Mouse (Mus musculus) heart, adult 9 months (tissue): Measurements from ENCODE around the gene Hbq1a.

Source experiments
- DNase-seq, 2 experiments: peaks; one replicate each; pipeline ENCODE4 v3.0.0; 2022; ENCODE audit warnings: low spot score in 2 of 2

The Hbq1a gene

DNA sequence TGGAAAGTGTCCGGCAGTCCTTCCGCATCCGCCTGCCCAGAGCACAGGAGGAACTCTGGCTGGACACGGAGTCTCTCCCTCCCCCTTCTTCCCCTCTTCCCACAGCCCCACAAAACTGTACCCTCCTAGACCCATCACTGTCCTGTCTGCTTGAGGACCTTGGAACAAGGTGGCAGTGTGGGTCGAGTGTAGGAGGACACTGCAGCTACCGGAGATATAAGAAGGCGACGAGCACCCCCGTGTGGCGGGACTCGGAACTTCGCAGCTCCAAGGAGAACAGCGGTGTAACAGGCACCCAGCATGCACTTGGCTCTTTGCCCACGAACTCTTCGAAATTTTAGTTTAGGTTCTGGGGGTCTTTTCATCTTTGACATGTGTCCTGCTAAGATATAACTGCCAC lies 24.7 kb downstream of the Hbq1a start:
- peak; percentile 67 to 80 for DNase-seq

DNA sequence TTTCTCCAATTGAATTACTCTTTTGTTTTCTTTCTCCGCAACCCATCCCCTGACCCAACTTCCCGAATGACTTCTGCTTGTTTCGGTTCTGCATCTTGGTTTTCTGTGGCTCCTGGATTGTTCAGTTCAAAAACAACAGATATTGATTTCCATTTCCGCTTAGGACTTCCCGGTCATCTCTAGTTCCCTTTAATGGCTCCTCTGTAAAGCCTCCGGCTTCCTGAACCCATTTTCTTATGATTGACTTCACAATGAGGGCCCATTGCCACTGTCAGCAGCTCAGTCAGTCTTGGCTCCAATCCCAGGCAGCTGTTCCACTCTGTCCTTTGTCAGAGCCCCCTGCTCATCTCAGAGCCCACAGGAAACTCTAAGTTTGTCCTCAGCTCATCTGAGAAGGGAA lies 31.2 kb downstream of the Hbq1a start:
- peak; percentile 52 to 74 for DNase-seq

DNA sequence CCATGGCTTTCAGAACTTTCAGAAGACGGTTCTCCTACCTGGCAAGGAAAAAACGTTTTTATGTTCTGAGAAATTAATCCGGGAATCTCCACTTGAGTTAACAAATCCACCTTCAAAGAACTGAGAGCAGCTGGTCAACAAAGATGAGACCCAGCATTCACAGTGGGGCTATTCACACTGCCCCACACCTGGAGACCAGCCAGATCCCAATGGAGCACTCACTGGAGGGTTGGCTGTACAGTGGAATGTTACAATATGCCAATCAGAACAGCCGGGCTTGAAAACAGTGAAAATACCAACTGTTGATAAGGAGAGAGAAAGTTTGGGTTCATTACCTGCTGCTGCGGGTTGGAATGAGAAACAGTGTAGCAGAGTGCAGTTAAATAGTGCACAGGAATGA lies 32.0 kb downstream of the Hbq1a start:
- no peak for DNase-seq

DNA sequence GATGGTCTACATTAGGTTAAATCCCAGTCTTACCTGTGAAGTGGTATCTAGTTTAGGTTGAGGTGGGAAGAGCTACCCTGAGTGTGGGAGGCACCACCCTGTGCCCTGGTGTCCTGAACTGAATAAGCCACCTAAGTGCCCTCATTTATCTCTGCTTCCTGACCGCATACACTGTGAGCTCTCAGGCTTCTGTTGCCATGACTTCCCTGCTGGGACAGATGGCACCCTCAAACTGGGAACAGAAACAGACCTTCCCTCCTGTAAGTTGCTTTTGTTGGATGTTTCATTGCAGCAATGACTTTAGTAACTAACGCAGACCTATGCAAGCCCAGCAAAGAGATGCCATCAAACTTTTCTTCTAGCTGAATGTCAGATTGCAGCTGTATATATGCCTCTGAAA lies 33.4 kb downstream of the Hbq1a start:
- DNase-seq = no peak

DNA sequence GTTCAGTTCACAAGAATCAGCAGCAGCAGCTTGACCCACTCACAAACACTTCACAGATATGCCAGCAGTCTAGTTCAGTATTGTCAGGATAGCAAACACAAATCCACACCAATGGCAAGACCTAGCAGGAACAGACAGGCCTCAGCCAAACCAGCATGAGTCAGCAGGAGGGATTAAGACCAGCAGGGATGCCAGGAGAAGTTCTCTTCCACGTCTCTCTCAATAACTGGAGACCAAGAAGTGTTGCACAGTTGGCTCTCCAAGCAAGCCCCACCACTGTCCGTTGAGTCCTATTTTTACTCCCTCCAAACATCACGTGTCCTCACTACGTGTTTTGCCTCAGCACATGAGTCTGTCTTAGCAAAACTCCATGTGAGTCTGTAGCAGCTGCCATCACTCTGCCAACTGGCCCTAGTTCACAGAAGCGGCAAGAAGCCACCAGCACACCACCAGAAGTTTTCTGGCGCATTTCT lies 36.6 kb downstream of the Hbq1a start:
- peak; percentile 51 to 60 for DNase-seq

DNA sequence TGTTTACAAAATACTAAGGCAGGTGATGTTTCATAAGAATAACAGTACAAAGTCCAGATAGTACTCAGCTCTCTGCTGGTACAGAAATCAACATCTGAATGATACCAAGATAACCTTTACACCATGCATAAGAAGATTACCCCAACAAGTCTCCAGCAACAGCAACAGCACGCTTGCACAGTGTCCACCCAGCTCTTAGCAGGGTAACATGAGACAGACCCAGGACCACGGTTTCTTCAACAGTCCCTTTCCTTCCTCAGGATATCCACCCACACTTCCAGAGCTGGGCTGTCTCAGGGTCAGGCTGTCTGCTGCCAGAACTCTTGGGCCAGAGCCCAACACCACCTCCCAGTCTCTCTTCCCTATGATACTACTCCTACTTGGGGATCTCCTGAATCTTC lies 39.3 kb downstream of the Hbq1a start:
- DNase-seq = peak; percentile 70 to 76

DNA sequence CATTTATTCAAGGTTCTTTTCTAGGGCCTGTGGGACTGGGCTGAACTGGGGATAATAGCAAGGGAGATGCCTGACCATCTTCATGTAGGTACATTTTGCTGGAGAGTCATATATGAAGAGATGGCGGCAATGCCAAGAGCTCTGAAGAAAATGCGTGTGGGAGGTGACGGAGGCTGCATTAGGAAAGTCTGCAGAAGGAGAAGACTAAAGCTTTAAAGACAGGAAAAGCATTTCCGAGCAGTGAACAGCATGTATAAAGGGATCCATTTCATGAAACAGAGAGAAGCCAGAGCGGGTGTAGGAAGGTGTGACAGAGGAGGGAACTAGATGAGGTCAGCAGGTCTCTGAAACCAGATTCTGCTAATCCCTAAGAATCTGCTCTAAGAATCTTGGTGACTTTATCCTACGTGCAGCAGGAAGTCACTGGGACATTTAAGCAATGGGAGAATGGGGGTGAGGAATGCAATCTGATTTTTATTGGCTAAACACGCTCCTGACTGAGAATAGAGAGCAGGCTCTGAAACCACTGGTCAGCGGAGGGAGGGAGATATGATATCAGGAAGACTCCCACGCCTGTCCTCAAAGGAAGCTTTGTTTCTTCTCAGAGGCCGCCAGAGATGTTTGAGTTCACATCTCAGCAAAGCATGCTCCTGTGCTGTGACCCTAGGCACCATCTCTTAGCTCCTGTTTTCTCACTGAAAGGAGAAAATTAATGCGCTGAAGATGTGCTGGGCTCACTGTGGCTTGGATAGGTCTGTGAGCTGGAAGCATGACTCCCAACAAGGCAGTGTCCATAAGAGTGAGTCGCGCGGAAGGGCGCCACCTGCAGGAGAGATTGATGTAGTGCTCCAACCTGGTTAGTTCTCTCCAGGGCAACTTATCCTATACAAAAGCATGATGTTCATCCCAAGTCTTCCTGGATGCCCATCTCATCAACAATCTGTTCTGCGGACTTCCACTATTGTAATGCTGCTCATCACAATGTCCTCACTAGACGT lies 40.9 kb downstream of the Hbq1a start:
- DNase-seq = no peak

DNA sequence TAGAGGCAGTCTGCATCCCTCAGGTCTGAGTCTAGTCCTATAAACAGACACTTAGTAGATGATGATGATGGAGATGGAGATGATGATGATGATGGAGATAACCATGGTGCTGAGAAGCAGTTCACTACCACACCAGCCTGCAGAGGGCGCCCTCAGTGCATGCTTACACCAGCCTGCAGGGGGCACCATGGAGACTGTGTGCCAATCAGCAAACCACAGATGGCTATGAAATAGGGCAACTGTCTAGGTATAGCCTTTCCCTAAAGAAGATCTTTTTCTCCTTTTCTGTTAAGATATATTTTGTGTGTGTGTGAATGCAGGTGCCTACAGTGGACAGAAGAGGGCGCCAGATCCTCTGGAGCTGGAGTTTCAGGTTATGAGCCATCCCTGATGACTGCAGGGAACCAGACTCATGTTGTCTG lies 42.9 kb downstream of the Hbq1a start:
- no peak for DNase-seq

DNA sequence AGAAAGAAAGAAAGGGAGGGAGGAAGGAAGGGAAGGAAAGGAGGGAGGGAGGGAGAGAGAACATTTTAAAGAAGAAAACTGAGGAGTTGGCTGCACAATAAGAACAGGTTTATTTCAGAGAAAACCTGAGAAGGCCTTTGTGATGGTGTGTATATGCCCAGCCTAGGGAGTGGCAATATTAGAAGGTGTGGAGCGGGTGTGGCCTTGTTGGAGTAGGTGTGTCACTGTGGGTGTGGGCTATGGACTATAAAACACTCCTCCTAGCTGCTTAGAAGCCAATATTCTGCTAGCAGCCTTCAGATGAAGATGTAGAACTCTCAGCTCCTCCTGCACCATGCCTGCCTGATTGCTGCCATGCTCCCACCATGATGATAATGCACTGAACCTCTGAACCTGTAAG lies 43.5 kb downstream of the Hbq1a start:
- DNase-seq = no peak

DNA sequence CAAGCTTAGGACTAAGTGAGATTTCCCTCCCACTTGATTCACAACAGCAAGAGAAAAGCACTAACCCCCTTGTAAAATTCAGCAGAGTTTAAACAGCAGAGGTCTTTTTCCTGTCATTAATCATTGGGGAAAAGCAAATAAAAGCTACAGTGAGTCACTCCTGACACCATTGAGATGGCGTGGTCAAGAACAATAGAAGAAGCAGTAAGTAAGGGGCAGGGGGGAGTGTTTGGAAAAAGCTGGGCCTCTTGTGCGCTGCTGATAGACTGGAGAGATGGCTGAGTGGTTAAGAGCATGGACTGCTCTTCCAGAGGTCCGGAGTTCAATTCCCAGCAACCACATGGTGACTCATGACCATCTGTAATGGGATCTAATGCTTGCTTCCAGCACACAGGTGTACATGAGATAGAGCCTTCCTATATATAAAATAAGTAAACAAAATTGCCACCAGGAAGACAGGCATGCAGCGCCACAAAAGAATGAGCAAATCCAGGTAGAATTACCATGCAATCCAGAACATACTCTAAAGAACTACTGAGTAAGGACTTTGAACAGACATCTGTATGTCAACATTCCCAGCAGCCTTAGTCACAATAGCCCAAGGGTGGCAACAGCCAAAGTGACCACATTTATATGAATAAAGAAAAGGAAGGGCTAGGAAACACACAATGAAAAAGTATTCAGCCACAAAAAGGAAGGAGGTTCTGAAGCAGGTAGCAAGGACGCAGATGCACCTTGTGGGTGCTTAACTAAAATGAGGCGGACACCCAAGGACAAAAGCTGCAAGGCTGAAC lies 45.8 kb downstream of the Hbq1a start:
- DNase-seq = no peak

DNA sequence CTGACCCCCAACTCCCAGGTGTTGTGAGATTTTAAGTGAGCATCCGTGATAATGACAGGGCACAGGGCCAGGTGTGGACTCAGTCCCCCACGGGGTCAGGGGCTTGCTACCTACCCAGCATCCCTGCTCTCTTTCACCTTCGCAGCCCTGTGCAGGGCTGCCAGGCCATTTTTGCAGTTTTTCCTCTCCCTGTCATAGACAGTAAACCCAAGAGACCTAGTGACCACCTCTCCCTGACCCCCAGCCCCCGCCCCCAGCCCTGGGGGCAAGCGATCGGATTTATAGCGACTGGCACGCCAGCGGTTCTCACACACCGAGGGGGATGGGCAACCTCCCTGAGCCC lies 47.4 kb downstream of the Hbq1a start:
- no peak for DNase-seq

DNA sequence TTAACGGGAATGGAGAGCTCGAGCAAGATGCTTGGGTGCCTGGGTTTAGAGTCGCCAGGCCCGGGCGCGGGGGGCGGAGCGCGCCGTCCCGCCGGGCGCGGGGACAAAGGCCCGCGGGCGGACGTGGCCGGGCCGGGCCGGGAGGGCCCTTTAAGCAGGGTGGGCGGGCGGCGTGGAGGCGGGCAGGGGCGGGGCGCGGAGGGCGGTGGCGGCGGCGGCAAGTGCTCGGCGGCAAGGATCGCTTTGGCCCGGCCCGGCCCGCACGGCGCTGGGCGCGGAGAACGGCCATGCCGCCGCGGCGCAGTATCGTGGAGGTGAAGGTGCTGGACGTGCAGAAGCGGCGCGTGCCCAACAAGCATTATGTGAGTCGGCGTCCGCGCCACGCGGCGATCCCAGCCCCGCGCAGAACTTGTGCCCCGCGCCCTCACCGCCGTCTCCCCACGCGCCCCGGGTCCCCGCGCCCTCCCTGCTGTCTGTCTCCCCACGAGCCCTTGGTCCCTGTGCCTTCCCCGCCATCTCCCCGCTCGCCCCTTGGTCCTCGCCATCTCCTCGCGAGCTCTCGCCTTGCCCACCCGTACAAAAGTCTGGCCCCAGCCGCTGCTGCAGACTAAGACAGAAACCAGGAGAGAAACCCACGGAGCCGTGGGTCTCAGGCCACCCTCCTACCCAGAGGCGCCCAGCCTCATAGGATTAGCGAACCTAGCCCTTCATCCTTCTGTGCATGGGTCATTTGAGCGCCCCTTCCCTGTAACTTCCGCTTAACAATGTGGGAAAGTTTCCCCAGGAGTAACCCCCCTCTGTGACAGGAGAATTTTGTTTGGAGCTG lies 48.0 kb downstream of the Hbq1a start, which contains the start of gene Sh3pxd2b:
Gene Sh3pxd2b, plus strand, starts transcription at position 214 of the 826 bp plus-strand sequence.
- no peak for DNase-seq

DNA sequence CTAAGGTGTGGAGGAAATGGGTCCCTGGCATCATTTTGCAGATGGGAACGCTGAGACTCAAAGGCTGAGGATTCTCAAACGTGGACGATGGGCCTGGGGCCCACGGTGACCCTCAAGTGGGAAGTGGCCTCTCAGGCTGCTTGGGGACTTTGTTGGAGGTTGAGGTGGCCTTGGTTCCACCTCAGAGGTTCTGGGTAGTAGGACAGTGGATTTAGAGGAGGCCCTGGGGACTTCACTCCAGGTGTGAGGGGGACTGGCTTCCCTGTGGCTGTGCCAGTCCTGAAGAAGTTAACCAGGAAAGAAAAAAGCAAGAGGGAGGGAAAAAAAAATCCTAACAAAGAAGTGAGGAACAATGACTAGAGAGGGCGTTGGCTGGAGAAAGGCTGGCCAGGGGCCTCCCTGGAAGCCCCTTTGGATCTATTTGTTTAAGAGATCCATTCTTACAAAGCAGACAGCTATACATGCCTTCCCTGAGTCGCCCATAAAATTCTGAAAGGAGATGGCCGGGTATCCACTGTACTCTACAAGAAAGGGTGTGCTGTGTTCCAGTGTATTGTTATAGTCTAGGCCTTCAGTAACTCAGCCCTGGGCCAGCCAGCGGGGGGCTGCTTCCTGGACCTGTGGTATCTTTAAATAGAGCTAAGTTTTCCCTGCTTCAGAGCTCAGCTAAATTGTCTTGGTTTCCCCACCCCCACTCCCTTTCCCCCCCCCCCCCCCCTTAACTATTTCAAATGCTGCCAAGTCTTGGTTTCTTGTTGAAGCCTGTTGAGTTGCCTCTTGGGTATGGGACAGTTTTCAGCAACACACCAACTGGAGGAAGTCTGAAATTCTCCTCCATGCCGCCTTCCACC lies 48.8 kb downstream of the Hbq1a start:
- DNase-seq = no peak

DNA sequence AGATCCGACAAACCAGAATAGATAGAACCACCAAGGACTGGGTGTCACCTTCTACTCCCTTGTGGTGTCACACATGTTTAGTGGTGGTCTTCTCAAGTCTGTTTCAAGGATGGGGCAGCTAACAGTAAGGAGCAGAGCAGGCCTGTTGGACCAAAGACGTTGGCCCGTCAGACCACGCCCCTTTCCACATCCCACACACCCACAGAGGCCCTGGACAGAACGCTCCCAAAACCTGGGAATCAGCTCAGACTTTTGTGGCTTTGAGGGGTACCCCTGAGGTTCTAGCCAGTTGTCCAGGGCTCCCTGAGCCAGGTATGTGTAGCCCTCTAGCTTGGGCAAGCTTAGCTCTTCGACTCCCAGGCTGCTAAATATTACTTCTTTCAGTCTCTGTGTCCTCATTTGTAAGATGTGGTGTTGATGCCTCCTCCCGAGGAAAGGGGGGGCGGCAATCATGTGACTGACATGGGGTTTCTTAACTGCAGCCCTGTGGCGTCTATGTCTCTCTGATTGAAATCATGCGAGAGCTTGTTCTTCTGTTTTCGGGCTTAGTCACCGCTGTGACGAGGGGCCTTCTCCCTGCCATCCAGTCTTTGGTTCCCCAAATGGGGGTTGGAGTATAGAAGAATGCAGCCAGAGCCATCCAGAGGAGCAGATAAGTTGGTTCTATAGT lies 49.5 kb downstream of the Hbq1a start:
- DNase-seq = peak in 1 of 2 experiments; percentile 49
